ENCODE assay signal across 8 mouse cellular contexts in the genomic region with DNA sequence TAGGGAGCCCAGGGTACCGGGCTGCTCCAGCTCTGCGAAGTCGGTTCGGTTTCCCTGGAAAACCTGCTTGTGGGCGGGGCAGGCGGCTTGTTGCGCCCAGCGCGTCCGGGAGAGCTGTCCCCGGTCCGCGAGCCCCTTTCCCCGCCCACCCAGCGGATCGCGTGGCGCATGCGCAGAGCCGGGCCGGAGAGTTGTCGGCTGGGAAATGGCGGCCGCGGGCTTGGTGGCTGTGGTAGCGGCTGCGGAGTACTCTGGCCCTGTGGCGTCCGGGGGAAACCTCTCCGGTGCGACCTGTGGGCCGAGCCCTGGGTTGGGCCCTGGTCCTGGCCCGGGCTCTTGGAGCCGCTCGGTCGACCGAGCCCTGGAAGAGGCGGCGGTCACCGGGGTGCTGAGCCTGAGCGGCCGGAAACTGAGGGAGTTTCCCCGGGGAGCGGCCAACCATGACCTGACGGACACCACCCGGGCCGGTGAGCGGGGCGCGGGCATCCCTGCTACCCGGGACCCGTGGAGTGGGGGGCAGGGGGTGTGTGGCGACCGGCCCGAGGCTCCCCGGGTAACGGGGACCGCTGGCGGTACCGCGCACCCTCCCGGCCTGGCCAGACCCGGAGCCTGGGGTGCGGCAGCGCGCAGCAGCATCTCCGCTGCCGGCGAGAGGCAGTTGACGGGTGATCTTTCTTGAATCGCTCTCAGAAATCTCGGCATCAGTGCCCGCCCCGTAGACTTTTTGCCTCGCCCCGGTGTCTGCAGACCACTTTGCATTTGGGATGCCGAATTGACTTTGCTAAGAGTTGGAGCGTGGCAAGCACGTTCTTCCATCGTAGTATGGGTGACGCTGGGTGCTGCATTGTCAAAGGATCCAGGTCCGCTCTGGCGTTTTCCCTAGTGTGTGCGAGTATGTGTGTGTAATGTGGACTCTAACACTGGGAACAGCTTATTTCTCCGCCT. TPM values are rescaled to one million over a fixed set of nuclear protein-coding genes. Genes with fewer than 3 reads are reported as not detected.
DNase-seq lines count a peak whose midpoint lies in the region; ATAC-seq lines count a peak whose summit lies in the region.

A gene (plus strand): TSS at position 164 of the 945 bp plus-strand sequence.

- peaks cover 6% of the 10 kb centered on the region for H3K4me1 ChIP-seq in brown adipose tissue, adult 24 weeks (ENCODE audit: control insufficient read depth, insufficient read depth, insufficient read length, low read length)
- H3K4me1 ChIP-seq in heart, embryonic 14.5 days (ENCODE audit: control insufficient read depth in 2 of 2, insufficient read depth in 2 of 2, low read length in 2 of 2) = peaks cover 2 to 6% of the 10 kb centered on the region in 2 experiments; a peak in 2 of 4 replicates
- H3K4me1 ChIP-seq in liver, embryonic 13.5 days (replicated peaks) = peaks cover 36% of the 10 kb centered on the region
- peaks cover 10% of the 10 kb centered on the region for H3K4me1 ChIP-seq in stomach, embryonic 16.5 days (ENCODE audit: control insufficient read depth, insufficient read depth, low read length)

- peak within 1 kb of the TSS; percentile 98 for H3K9ac ChIP-seq in heart, embryonic 14.5 days (ENCODE audit: low read length)
- H3K9ac ChIP-seq in liver, embryonic 13.5 days = peak within 1 kb of the TSS; percentile 95
- H3K9ac ChIP-seq in stomach, embryonic 16.5 days (ENCODE audit: low read length) = peak within 1 kb of the TSS; percentile 94

- peak within 1 kb of the TSS; percentile 92 for H3K27ac ChIP-seq in brown adipose tissue, adult 24 weeks (replicated peaks; ENCODE audit: low read depth, low read length)
- H3K27ac ChIP-seq in heart, embryonic 14.5 days (replicated peaks in 1 of 2; ENCODE audit: control insufficient read depth in 1 of 2, insufficient read depth in 1 of 2, low read depth in 2 of 2, low read length in 2 of 2) = peak within 1 kb of the TSS; percentile 34 to 88
- H3K27ac ChIP-seq in liver, embryonic 13.5 days = peak within 1 kb of the TSS; percentile 86
- peak within 1 kb of the TSS; percentile 83 for H3K27ac ChIP-seq in stomach, embryonic 16.5 days (ENCODE audit: low read length)

- DNase-seq in CD4-positive, CD25-positive, alpha-beta regulatory T cell, adult 2 months (ENCODE audit: low read depth, low spot score) = peak; percentile 95
- peak; percentile 71 for DNase-seq in fibroblast of lung, adult 2 months (ENCODE audit: low read depth)
- DNase-seq in kidney, postnatal 14 days = peak; percentile 96
- DNase-seq in liver, embryonic 13.5 days = peak; percentile 94
- peak; percentile 99 for DNase-seq in neural tube, embryonic 10.5 days (ENCODE audit: extremely low spot score, low spot score)

- H3K36me3 ChIP-seq in heart, embryonic 14.5 days (ENCODE audit: control insufficient read depth, insufficient read depth, low read length) = no peaks in the 10 kb centered on the region
- H3K36me3 ChIP-seq in liver, embryonic 13.5 days = 0 out of 2 replicates have a peak, but pooled peaks cover 4% of the 10 kb centered on the region
- H3K36me3 ChIP-seq in stomach, embryonic 16.5 days (ENCODE audit: control insufficient read depth, insufficient read depth, low read length) = no peaks in the 10 kb centered on the region

- under 1% methylated on average over 85 of the region's 85 CpGs for WGBS in heart, embryonic 14.5 days
- WGBS in liver, embryonic 13.5 days (ENCODE audit: insufficient replicate concordance) = under 1% methylated on average over 83 of the region's 85 CpGs
- under 1% methylated on average over 81 of the region's 85 CpGs for WGBS in stomach, embryonic 16.5 days

- peak within 1 kb of the TSS; percentile 76 for H3K4me2 ChIP-seq in heart, embryonic 14.5 days (ENCODE audit: low read length)
- H3K4me2 ChIP-seq in liver, embryonic 13.5 days = peak within 1 kb of the TSS; percentile 78
- peak within 1 kb of the TSS; percentile 71 for H3K4me2 ChIP-seq in stomach, embryonic 16.5 days (ENCODE audit: low read depth, low read length)

- H3K9me3 ChIP-seq in heart, embryonic 14.5 days (ENCODE audit: control insufficient read depth, low read length) = no peaks in the 10 kb centered on the region
- no peaks in the 10 kb centered on the region for H3K9me3 ChIP-seq in liver, embryonic 13.5 days (replicated peaks)
- no peaks in the 10 kb centered on the region for H3K9me3 ChIP-seq in stomach, embryonic 16.5 days (replicated peaks; ENCODE audit: control insufficient read depth, low read length)

- H3K4me3 ChIP-seq in brown adipose tissue, adult 24 weeks (ENCODE audit: insufficient read depth, low read depth, low read length) = peak within 1 kb of the TSS; percentile 93
- peak within 1 kb of the TSS; percentile 84 to 99 for H3K4me3 ChIP-seq in heart, embryonic 14.5 days (ENCODE audit: control insufficient read depth in 1 of 2, insufficient read depth in 1 of 2, low read depth in 1 of 2, low read length in 2 of 2)
- H3K4me3 ChIP-seq in liver, embryonic 13.5 days (replicated peaks) = peak within 1 kb of the TSS; percentile 94
- peak within 1 kb of the TSS; percentile 90 for H3K4me3 ChIP-seq in stomach, embryonic 16.5 days (replicated peaks; ENCODE audit: low read length)

- ATAC-seq in heart, embryonic 14.5 days (ENCODE audit: insufficient number of reproducible peaks, insufficient read depth, low FRiP score, low read depth) = peak; percentile 90
- peak; percentile 90 for ATAC-seq in liver, embryonic 13.5 days (ENCODE audit: low read depth)
- peak; percentile 93 for ATAC-seq in stomach, embryonic 16.5 days (ENCODE audit: insufficient read depth, low FRiP score)

- H3K27me3 ChIP-seq in heart, embryonic 14.5 days (ENCODE audit: control insufficient read depth, insufficient read depth, low read length) = no peaks in the 10 kb centered on the region
- no peaks in the 10 kb centered on the region for H3K27me3 ChIP-seq in liver, embryonic 13.5 days
- no peaks in the 10 kb centered on the region for H3K27me3 ChIP-seq in stomach, embryonic 16.5 days (ENCODE audit: control insufficient read depth, insufficient read depth, low read length)

RNA-seq across cellular contexts. Expression of the gene that starts here (rescaled TPM):
- polyA plus RNA-seq in brown adipose tissue, adult 24 weeks (2012; ENCODE audit: insufficient read depth, insufficient read length, missing spikeins) = 10.2 and 13.6 TPM in 2 replicates
- 22.0 and 25.4 TPM in 2 replicates for polyA plus RNA-seq in heart, embryonic 14.5 days (2014; fragmentation: Nextera tagmentation; extraction: Ambion mirVana)
- 6.2 and 6.7 TPM in 2 replicates for polyA plus RNA-seq in liver, embryonic 13.5 days (2015; fragmentation: Nextera tagmentation; extraction: Ambion mirVana)
- 14.8 and 15.5 TPM in 2 replicates for polyA plus RNA-seq in stomach, embryonic 16.5 days (2015; fragmentation: Nextera tagmentation; extraction: Ambion mirVana)

Comparison
In these comparisons a context has a peak if more than half of its experiments do, and no peak if none do; other contexts are left out.
1. Peak in every context shown above with its lines: DNase-seq, ATAC-seq, H3K4me3 ChIP-seq and H3K27ac ChIP-seq.